Mouse (Mus musculus): ENCODE measurements around the gene Cdkn1b. TPM values are rescaled to one million over a fixed set of nuclear protein-coding genes. Genes with fewer than 3 reads are reported as not detected.

The Cdkn1b gene
- polyA plus RNA-seq (2014; fragmentation: Nextera tagmentation; extraction: Ambion mirVana) = 18.3 and 19.9 TPM in 2 replicates

DNA sequence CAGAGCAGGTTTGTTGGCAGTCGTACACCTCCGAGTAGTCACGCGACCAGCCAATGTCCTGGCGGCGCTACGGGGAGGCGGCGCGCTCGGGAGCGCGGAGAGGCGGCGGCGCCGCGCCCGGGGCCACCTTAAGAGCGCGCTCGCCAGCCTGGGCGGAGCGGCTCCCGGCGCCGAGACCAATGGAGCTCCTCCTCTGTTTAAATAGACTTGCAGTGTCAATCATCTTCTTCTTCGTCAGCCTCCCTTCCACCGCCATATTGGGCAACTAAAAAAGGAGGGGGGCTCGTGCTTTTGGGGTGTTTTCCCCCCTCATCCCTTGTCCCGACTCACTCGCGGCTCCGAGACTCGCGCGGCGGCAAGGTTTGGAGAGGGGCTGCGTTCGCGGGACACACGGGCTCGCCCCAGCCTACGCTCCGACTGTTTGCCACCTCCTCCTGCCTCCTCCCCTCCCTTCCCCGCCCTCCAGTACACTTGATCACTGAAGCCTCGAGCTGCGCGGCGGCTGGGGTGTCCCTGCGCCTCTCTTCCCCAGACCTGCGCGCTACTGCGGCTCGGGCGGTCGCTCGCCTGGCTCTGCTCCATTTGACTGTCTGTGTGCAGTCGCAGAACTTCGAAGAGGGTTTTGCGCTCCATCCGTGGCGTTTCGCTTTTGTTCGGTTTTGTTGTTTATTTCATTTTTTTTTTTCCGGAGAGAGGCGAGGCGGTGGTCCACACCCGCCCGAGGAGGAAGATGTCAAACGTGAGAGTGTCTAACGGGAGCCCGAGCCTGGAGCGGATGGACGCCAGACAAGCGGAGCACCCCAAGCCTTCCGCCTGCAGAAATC lies at the start of gene Cdkn1b:
Cdkn1b (plus strand) TSS at position 212 of the 824 bp plus-strand sequence.
- under 1% methylated on average over 73 of the region's 77 CpGs for WGBS
- peak; percentile 95 for ATAC-seq (ENCODE audit: insufficient number of reproducible peaks, insufficient read depth, low FRiP score, low read depth)
- Histone ChIP-seq H3K27me3 (ENCODE audit: control insufficient read depth, insufficient read depth, low read length) (no peaks in the 10 kb centered on the region), H3K4me2 (replicated peaks; ENCODE audit: low read depth, low read length) (peak within 1 kb of the TSS; percentile 90), H3K4me1 (ENCODE audit: control insufficient read depth, insufficient read depth, low read length) (peaks cover 22% of the 10 kb centered on the region), H3K9me3 (ENCODE audit: control insufficient read depth, low read depth, low read length) (no peaks in the 10 kb centered on the region), H3K36me3 (ENCODE audit: control insufficient read depth, insufficient read depth, low read length) (peaks cover 7% of the 10 kb centered on the region), H3K27ac (ENCODE audit: low read length) (peak within 1 kb of the TSS; percentile 93), H3K4me3 (ENCODE audit: low read depth, low read length) (peak within 1 kb of the TSS; percentile 87), H3K9ac (replicated peaks; ENCODE audit: low read depth, low read length) (peak within 1 kb of the TSS; percentile 82)

DNA sequence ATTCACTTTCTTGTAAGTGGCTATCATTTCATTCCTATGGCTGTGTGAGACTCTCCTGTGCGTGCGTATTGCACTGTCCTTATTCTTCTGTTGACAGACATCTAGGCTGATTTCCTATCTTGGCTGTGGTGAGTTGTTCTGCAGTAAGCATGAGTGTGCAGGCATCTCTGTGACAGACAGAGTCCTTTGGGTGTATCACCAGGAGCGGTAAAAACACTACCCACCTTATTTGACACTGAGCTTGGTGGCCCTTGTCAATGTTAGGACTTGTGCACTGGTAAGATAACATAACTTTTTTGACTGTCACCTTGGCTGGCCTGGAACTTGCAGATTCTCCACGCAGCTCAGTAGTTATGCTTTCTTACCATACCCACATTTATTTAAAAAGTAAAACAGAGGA lies 49.3 kb upstream of the Cdkn1b start:
- no peak for ATAC-seq (ENCODE audit: insufficient number of reproducible peaks, insufficient read depth, low FRiP score, low read depth)
- H3K4me2 ChIP-seq (replicated peaks; ENCODE audit: low read depth, low read length) = no peak overlapping the region
- no peaks in the 10 kb centered on the region for H3K27me3 ChIP-seq (ENCODE audit: control insufficient read depth, insufficient read depth, low read length)
- no peak overlapping the region for H3K27ac ChIP-seq (ENCODE audit: low read length)
- H3K4me3 ChIP-seq (ENCODE audit: low read depth, low read length) = no peak overlapping the region
- 97% methylated on average over 4 of the region's 4 CpGs for WGBS
- H3K4me1 ChIP-seq (ENCODE audit: control insufficient read depth, insufficient read depth, low read length) = no peaks in the 10 kb centered on the region
- H3K9me3 ChIP-seq (ENCODE audit: control insufficient read depth, low read depth, low read length) = no peaks in the 10 kb centered on the region
- no peak overlapping the region for H3K9ac ChIP-seq (replicated peaks; ENCODE audit: low read depth, low read length)
- H3K36me3 ChIP-seq (ENCODE audit: control insufficient read depth, insufficient read depth, low read length) = no peaks in the 10 kb centered on the region

DNA sequence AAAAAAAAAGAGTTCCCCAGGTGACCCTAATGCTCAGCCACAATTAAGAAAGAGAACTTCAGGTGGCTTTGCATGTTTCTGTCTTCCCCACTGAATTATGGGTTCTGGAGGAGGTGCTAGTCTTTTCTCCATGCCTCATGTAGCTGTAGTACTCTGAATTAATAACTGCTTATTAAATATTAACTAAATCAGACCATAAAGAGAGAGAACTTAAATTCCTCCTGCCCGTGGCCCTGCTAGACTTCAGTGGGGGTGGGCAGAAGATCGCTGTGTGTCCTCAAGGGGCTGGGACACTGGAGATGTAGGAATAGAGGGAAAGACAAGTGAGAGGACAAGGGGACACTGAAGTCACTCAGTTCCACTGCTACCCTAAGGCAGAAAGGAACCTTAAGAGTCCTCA lies 48.0 kb upstream of the Cdkn1b start:
- 84% methylated on average over 2 of the region's 2 CpGs for WGBS
- H3K4me2 ChIP-seq (replicated peaks; ENCODE audit: low read depth, low read length) = no peak overlapping the region
- ATAC-seq (ENCODE audit: insufficient number of reproducible peaks, insufficient read depth, low FRiP score, low read depth) = no peak
- H3K4me1 ChIP-seq (ENCODE audit: control insufficient read depth, insufficient read depth, low read length) = no peaks in the 10 kb centered on the region
- no peaks in the 10 kb centered on the region for H3K27me3 ChIP-seq (ENCODE audit: control insufficient read depth, insufficient read depth, low read length)
- H3K36me3 ChIP-seq (ENCODE audit: control insufficient read depth, insufficient read depth, low read length) = no peaks in the 10 kb centered on the region
- no peaks in the 10 kb centered on the region for H3K9me3 ChIP-seq (ENCODE audit: control insufficient read depth, low read depth, low read length)
- H3K27ac ChIP-seq (ENCODE audit: low read length) = no peak overlapping the region
- H3K4me3 ChIP-seq (ENCODE audit: low read depth, low read length) = no peak overlapping the region
- no peak overlapping the region for H3K9ac ChIP-seq (replicated peaks; ENCODE audit: low read depth, low read length)

DNA sequence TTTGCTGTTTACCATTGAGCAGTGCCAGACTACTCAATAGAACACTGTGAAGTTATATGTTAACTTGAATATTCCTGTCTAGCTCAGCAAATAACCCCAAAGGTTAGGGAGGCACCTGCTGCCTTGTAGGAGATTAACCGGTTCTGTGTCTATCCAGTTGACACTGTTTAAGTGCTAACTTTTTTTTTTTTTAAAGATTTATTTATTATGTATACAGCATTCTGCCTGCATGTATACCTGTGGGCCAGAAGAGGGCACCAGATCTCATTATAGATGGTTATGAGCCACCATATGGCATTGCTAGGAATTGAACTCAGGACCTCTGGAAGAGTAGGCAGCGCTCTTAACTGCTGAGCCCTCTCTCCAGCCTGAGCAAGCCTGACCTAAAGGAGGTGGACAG lies 47.2 kb upstream of the Cdkn1b start:
- ATAC-seq (ENCODE audit: insufficient number of reproducible peaks, insufficient read depth, low FRiP score, low read depth) = no peak
- WGBS = 75% methylated on average over 2 of the region's 2 CpGs
- Histone ChIP-seq H3K9ac (replicated peaks; ENCODE audit: low read depth, low read length) (no peak overlapping the region), H3K4me1 (ENCODE audit: control insufficient read depth, insufficient read depth, low read length) (no peaks in the 10 kb centered on the region), H3K4me3 (ENCODE audit: low read depth, low read length) (no peak overlapping the region), H3K9me3 (ENCODE audit: control insufficient read depth, low read depth, low read length) (no peaks in the 10 kb centered on the region), H3K27ac (ENCODE audit: low read length) (no peak overlapping the region), H3K27me3 (ENCODE audit: control insufficient read depth, insufficient read depth, low read length) (no peaks in the 10 kb centered on the region), H3K36me3 (ENCODE audit: control insufficient read depth, insufficient read depth, low read length) (no peaks in the 10 kb centered on the region), H3K4me2 (replicated peaks; ENCODE audit: low read depth, low read length) (no peak overlapping the region)

DNA sequence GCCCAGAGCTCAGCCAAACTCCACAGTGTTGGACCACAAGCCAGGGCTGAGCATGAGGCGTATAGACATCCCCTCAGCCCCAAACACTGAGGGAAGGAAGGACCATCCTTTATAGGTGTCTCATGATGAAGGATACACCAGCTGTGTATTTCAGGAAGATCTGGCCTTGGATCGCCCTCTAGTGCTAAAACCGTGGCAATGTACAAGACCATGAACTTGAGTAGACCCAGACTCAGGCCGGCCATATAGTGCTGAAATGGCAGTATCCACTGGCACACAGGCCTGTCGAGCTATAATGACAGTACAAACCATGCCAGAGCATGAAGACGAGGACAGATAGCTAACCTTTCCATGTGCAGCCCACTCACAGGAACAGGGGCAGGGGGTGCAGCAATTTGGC lies 43.4 kb upstream of the Cdkn1b start:
- no peak overlapping the region for H3K27ac ChIP-seq (ENCODE audit: low read length)
- H3K9me3 ChIP-seq (ENCODE audit: control insufficient read depth, low read depth, low read length) = no peaks in the 10 kb centered on the region
- no peak overlapping the region for H3K4me2 ChIP-seq (replicated peaks; ENCODE audit: low read depth, low read length)
- no peaks in the 10 kb centered on the region for H3K4me1 ChIP-seq (ENCODE audit: control insufficient read depth, insufficient read depth, low read length)
- H3K4me3 ChIP-seq (ENCODE audit: low read depth, low read length) = no peak overlapping the region
- H3K9ac ChIP-seq (replicated peaks; ENCODE audit: low read depth, low read length) = no peak overlapping the region
- no peak for ATAC-seq (ENCODE audit: insufficient number of reproducible peaks, insufficient read depth, low FRiP score, low read depth)
- no peaks in the 10 kb centered on the region for H3K27me3 ChIP-seq (ENCODE audit: control insufficient read depth, insufficient read depth, low read length)
- H3K36me3 ChIP-seq (ENCODE audit: control insufficient read depth, insufficient read depth, low read length) = no peaks in the 10 kb centered on the region
- WGBS = 77% methylated on average over 6 of the region's 6 CpGs

DNA sequence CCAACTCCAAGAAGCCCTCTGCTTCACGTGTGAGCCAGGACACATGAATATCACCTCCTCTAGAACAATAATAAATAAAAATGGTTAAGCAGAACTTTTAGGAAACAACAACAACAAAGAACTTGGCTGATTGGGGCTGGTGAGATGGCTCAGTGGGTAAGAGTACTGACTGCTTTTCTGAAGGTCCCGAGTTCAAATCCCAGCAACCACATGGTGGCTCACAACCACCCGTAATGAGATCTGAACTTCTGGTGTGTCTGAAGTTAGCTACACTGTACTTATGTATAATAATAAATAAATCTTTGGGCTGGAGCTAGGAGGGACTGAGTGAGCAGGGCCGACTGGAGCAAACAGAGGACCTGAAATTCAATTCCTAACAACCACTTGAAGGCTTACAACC lies 42.9 kb upstream of the Cdkn1b start:
- H3K9ac ChIP-seq (replicated peaks; ENCODE audit: low read depth, low read length) = no peak overlapping the region
- no peaks in the 10 kb centered on the region for H3K27me3 ChIP-seq (ENCODE audit: control insufficient read depth, insufficient read depth, low read length)
- H3K9me3 ChIP-seq (ENCODE audit: control insufficient read depth, low read depth, low read length) = no peaks in the 10 kb centered on the region
- no peaks in the 10 kb centered on the region for H3K4me1 ChIP-seq (ENCODE audit: control insufficient read depth, insufficient read depth, low read length)
- no peak overlapping the region for H3K27ac ChIP-seq (ENCODE audit: low read length)
- H3K4me3 ChIP-seq (ENCODE audit: low read depth, low read length) = no peak overlapping the region
- ATAC-seq (ENCODE audit: insufficient number of reproducible peaks, insufficient read depth, low FRiP score, low read depth) = no peak
- WGBS = 94% methylated on average over 4 of the region's 4 CpGs
- no peaks in the 10 kb centered on the region for H3K36me3 ChIP-seq (ENCODE audit: control insufficient read depth, insufficient read depth, low read length)
- no peak overlapping the region for H3K4me2 ChIP-seq (replicated peaks; ENCODE audit: low read depth, low read length)

DNA sequence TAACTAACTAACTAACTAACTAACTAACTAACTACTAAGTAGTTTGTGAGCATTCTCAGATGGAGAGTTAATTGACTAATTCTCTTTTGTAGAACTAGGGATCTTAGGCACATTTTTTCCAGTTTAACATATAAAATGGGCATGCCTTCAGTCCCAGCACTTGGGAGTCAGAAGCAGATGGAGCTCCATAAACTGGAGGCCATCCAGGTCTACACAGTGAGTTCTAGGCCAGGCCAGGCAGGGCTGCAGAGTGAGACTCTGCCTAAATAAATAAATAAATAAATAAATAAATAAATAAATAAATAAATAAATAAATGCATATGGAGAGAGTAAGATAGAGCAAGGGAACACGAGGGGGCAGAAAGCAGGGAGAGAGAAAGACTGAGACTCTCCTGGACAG lies 42.3 kb upstream of the Cdkn1b start:
- Histone ChIP-seq H3K27ac (ENCODE audit: low read length) (no peak overlapping the region), H3K9ac (replicated peaks; ENCODE audit: low read depth, low read length) (no peak overlapping the region), H3K36me3 (ENCODE audit: control insufficient read depth, insufficient read depth, low read length) (no peaks in the 10 kb centered on the region), H3K4me2 (replicated peaks; ENCODE audit: low read depth, low read length) (no peak overlapping the region), H3K4me3 (ENCODE audit: low read depth, low read length) (no peak overlapping the region), H3K4me1 (ENCODE audit: control insufficient read depth, insufficient read depth, low read length) (no peaks in the 10 kb centered on the region), H3K27me3 (ENCODE audit: control insufficient read depth, insufficient read depth, low read length) (no peaks in the 10 kb centered on the region), H3K9me3 (ENCODE audit: control insufficient read depth, low read depth, low read length) (no peaks in the 10 kb centered on the region)
- no peak for ATAC-seq (ENCODE audit: insufficient number of reproducible peaks, insufficient read depth, low FRiP score, low read depth)
- WGBS = 71% methylated on average over 1 of the region's 1 CpGs

DNA sequence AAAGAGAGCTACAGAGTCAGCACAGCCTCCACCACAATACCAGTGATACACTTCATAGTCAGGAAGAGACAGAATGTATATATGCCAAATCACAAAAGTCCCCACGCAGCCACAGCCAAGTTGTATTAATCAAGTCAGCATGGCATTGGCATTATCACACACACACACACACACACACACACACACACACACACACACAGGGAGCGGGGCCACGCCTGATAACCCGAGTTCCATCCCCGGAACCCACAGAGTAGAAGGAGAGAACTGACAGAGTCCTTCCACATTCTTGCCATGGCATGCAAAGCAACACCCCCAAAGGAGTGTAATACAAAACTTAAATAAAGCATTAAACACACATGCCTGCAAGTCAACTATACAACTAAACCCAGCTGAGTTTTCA lies 40.6 kb upstream of the Cdkn1b start:
- WGBS = 78% methylated on average over 5 of the region's 5 CpGs
- no peak for ATAC-seq (ENCODE audit: insufficient number of reproducible peaks, insufficient read depth, low FRiP score, low read depth)
- Histone ChIP-seq H3K9me3 (ENCODE audit: control insufficient read depth, low read depth, low read length) (no peaks in the 10 kb centered on the region), H3K27me3 (ENCODE audit: control insufficient read depth, insufficient read depth, low read length) (no peaks in the 10 kb centered on the region), H3K4me1 (ENCODE audit: control insufficient read depth, insufficient read depth, low read length) (no peaks in the 10 kb centered on the region), H3K4me2 (replicated peaks; ENCODE audit: low read depth, low read length) (no peak overlapping the region), H3K4me3 (ENCODE audit: low read depth, low read length) (no peak overlapping the region), H3K27ac (ENCODE audit: low read length) (no peak overlapping the region), H3K9ac (replicated peaks; ENCODE audit: low read depth, low read length) (no peak overlapping the region), H3K36me3 (ENCODE audit: control insufficient read depth, insufficient read depth, low read length) (no peaks in the 10 kb centered on the region)

DNA sequence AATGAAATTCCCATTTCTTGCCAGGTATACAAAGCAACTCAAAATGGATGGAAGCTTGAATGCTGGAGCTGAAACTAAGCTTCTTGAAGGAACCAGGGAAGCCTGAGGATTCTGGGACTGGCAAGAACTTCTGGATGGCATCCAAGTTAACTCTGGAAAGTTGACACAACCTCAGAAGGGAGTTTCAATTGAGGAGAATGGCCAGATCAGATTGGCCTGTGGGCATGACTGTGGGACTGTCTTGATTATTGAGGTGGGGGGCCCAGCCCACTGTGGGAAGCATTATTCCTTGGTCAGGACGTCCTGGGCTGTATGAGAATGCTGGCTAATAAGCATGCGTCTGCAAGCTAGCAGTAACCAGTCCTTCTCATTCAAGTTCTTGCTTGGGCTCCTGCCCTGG lies 40.2 kb upstream of the Cdkn1b start:
- Histone ChIP-seq H3K36me3 (ENCODE audit: control insufficient read depth, insufficient read depth, low read length) (no peaks in the 10 kb centered on the region), H3K4me1 (ENCODE audit: control insufficient read depth, insufficient read depth, low read length) (no peaks in the 10 kb centered on the region), H3K4me2 (replicated peaks; ENCODE audit: low read depth, low read length) (no peak overlapping the region), H3K9me3 (ENCODE audit: control insufficient read depth, low read depth, low read length) (no peaks in the 10 kb centered on the region), H3K27me3 (ENCODE audit: control insufficient read depth, insufficient read depth, low read length) (no peaks in the 10 kb centered on the region), H3K27ac (ENCODE audit: low read length) (no peak overlapping the region), H3K9ac (replicated peaks; ENCODE audit: low read depth, low read length) (no peak overlapping the region), H3K4me3 (ENCODE audit: low read depth, low read length) (no peak overlapping the region)
- no peak for ATAC-seq (ENCODE audit: insufficient number of reproducible peaks, insufficient read depth, low FRiP score, low read depth)
- WGBS = 80% methylated on average over 2 of the region's 2 CpGs

All from stomach, embryonic 14.5 days (tissue).